Comparison of ENCODE assay signal across 18 mouse cellular contexts in genomic region chr5:27250906-27251305, GRCm38 (mm10).
"Had no signal": no experiment of that assay in that cellular context is flagged by ENCODE, and none has a peak within 500 bp of the region (broad histone marks: within the 10 kb centered on the region; RNA-seq: fewer than 3 reads in every experiment).

No protein-coding gene starts in this region.

- H3K36me3 ChIP-seq: kidney, embryonic 15.5 days; liver, embryonic 12.5 days; liver, embryonic 15.5 days; lung, embryonic 15.5 days; stomach, embryonic 15.5 days had no signal

- H3K27ac ChIP-seq: kidney, embryonic 15.5 days; left cerebral cortex, adult 2 months; liver, embryonic 12.5 days; liver, embryonic 15.5 days; lung, embryonic 15.5 days; stomach, embryonic 15.5 days had no signal

- H3K4me1 ChIP-seq: kidney, embryonic 15.5 days; liver, embryonic 12.5 days; liver, embryonic 15.5 days; lung, embryonic 15.5 days; stomach, embryonic 15.5 days had no signal

- H3K9me3 ChIP-seq: liver, embryonic 12.5 days; liver, embryonic 15.5 days; lung, embryonic 15.5 days; stomach, embryonic 15.5 days had no signal

- H3K27me3 ChIP-seq: kidney, embryonic 15.5 days; liver, embryonic 12.5 days; liver, embryonic 15.5 days; lung, embryonic 15.5 days; stomach, embryonic 15.5 days had no signal

- H3K4me3 ChIP-seq: kidney, embryonic 15.5 days; left cerebral cortex, adult 2 months; liver, embryonic 12.5 days; liver, embryonic 15.5 days; lung, embryonic 15.5 days; stomach, embryonic 15.5 days had no signal

- DNase-seq: kidney, adult 8-10 months; kidney, postnatal 10 days; kidney, postnatal 36 days; layer of hippocampus, postnatal 36 days; lung, adult 18-20 months; lung, postnatal 14 days; lung, postnatal 4 days; midbrain, embryonic 14.5 days; retina, postnatal 1 day; right cerebral cortex, postnatal 25 days; spleen, adult 18-20 months; thymus, postnatal 4 days had no signal
